Mouse (Mus musculus): Measurements from ENCODE around the gene L3mbtl2.
A peak's percentile ranks its signal among the peaks of the same experiment; 100 is the strongest.
"Not testable (repeated sequence)": the region's sequence is repeated elsewhere in the genome, so short reads cannot be mapped to it uniquely, and the experiment has no call there.

L3mbtl2 gene

DNA sequence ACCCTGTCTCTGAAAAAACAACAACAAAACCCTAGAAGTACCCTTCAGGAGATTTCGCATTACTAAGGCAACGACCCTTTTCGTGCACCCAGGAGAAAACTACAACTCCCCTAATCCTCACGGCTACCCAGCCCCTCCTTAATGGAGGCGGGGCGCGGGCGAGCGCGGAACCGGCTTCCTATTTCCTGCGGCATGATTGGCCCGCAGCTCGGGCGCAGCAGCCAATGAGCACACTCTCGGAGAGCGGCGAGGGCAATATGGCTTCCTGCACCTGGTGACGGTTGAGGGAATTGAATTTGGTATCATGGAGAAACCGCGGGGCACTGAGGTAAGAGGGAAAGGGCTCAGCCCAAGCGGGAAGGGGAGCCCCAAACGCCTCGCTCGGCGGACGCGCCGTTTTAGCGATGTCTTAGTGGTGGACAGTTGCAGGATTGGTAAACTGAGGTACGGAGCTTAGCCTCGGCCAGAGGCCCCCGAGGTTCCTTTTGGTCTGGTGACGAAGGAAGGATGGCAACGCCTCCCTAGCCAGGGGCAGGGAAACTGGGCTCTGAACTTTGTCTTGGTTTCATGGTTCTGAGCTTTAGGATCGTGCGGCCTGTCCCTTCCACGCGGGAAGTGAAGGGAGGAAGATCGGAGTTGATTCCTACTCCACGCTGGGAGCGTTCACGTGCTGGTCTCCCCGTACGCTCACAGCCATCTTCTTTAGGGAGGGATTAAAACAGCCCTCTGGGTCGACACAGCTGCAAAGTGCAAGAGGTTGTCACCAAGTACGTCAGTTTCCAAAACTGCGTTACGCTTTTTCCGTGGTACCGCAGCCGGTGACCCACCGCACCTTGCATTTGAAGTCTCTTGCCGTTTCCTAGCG lies at the start of gene L3mbtl2:
L3mbtl2 (plus strand) TSS at position 193 of the 865 bp plus-strand sequence.
- DNase-seq (ENCODE audit: low spot score in 2 of 2) = peak; percentile 87 to 90

DNA sequence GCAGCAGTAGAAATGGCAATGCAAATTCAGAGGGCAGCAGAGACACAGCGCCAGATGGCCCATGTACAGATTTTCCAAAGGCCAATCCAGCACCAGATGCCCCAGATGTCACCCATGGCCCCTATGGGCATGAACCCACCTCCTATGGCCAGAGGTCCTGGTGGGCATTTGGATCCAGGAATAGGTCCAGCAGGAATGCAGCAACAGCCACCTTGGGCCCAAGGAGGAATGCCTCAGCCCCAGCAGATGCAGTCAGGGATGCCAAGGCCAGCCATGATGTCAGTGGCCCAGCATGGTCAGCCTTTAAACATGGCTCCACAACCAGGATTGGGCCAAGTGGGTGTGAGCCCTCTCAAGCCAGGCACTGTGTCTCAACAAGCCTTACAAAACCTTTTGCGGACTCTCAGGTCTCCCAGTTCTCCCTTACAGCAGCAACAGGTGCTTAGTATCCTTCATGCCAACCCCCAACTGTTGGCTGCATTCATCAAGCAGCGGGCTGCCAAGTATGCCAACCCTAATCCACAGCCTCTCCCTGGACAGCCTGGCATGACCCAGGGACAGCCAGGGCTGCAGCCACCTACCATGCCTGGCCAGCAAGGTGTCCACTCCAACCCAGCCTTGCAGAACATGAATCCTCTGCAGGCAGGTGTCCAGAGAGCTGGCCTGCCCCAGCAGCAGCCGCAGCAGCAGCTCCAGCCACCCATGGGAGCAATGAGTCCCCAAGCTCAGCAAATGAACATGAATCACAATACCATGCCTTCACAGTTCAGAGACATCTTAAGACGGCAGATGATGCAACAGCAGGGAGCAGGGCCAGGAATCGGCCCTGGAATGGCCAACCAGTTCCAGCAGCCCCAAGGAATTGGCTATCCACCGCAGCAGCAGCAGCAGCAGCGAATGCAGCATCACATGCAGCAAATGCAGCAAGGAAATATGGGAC lies 13.9 kb upstream of the L3mbtl2 start:
- no peak for DNase-seq (ENCODE audit: low spot score in 2 of 2)

DNA sequence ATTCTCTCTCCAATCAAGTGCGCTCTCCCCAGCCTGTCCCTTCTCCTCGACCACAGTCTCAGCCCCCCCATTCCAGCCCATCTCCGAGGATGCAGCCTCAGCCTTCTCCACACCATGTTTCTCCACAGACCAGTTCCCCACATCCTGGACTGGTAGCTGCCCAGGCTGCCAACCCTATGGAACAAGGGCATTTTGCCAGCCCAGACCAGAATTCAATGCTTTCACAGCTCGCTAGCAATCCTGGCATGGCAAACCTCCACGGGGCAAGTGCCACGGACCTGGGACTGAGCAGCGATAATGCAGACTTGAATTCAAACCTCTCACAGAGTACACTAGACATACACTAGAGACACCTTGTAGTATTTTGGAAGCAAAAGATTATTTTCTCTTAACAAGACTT lies 13.1 kb upstream of the L3mbtl2 start:
- no peak for DNase-seq (ENCODE audit: low spot score in 2 of 2)

DNA sequence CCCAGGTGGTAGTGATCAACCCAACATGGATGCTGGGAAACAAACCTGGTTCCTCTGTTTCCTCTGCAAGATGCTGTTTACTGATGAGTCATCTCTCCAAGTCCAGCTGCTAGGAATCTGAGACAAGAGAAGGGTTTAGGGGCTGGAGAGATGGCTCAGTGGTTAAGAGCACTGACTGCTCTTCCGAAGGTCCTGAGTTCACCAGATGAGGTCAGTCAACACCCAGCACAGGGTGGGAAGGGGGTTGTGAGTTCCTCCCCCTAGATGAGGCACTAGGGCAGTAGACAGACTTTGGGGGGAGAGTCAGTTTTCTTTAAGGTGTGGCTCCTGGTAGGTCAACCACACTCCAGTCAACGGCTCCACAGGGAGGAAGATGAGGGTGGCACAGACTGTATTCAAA lies 2.0 kb upstream of the L3mbtl2 start:
- no peak for DNase-seq (ENCODE audit: low spot score in 2 of 2)

DNA sequence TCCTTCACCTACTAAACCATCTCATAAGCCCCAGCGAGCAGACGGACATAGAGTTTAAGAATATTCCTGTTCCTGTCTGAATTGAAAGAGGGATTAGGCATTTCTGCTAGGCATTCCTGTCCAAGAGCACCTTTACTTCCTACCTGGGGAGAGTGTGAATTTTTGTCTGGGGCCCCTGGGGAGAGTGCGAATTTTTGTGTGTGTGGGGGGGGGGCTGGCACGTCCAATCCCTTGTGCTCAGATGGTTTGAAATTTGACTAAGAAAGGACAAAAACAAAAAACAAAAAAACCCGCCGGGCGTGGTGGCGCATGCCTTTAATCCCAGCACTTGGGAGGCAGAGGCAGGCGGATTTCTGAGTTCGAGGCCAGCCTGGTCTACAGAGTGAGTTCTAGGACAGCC lies 408 bp upstream of the L3mbtl2 start:
- DNase-seq (ENCODE audit: low spot score in 2 of 2) = no peak

DNA sequence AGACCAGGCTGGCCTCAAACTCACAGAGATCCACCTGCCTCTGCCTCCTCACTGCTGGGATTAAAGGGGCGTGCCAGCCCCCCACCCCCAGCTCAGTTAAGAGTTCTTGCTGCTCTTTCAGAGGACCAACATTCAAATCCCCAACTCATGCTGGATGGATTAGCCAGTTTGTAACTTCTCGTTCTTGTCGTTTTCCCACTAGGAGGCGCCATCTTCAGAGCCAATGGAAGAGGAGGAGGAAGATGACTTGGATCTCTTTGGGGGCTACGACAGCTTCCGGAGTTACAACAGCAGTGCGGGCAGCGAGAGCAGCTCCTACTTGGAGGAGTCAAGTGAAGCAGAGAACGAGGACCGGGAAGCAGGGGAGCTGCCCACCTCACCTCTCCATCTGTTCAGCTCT lies 3.3 kb downstream of the L3mbtl2 start:
- no peak for DNase-seq (ENCODE audit: low spot score in 2 of 2)

DNA sequence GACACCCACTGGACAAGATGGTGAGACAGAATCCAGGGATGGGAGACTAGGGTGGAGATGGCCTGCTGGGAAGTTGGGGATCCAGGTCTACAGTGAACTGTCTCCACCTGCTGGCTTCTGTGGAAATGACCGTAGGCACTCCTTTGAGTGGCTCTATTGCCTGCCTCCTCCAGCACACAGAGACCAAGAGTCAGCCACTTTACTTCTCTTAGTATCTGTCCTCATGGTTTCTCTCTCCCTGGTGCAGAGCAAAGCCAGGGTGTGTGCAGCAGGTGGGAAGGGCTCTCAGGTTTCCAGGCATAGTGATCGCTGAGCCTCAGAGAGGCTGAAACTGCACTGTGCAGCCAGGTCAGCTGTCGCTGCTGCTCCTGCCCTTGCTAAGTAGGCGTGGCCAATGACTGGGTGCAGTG lies 6.5 kb downstream of the L3mbtl2 start:
- DNase-seq (ENCODE audit: low spot score in 2 of 2) = no peak

DNA sequence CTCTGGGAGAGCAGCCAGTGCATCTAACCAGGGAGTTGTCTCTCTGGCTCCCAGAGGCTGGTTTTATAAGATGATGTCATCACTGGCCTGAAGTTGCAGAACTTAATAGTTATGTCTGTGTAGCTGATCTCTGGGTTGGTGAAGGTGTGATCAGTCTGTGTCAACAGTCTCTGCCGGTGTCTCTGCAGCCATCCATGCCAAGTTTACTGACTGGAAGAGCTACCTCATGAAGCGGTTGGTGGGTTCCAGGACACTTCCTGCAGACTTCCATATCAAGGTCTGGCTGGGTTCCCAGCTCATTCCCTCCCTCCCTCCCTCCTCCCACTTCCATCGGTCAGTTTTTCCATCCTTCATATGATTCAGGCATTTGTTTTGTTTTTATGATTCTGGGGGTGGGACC lies 12.9 kb downstream of the L3mbtl2 start:
- DNase-seq (ENCODE audit: low spot score in 2 of 2) = no peak

DNA sequence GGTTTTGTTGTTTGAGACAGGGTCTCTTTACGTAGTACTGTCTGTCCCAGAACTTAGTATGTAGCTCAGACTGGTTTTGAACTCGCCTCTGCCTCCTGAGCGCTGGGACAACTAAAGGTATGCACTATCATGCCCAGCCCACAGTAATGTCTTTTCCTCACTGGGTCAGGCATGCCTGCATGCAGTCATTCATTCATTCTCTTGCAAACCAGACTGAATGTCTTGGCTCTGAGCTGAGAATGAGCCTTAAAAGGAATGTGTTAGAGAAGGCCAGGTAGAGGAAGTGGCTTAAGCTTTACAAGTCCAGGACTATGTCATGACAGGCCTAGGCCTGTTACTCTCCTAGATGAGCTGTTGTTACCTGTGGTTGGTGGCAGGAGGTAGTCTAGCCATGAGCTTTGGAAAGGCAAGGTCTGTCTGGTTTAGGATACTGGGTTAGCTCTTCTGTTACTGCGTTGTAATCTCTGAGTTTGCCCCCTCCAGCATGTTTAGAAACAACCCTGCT lies 16.7 kb downstream of the L3mbtl2 start:
- DNase-seq (ENCODE audit: low spot score in 2 of 2) = no peak

DNA sequence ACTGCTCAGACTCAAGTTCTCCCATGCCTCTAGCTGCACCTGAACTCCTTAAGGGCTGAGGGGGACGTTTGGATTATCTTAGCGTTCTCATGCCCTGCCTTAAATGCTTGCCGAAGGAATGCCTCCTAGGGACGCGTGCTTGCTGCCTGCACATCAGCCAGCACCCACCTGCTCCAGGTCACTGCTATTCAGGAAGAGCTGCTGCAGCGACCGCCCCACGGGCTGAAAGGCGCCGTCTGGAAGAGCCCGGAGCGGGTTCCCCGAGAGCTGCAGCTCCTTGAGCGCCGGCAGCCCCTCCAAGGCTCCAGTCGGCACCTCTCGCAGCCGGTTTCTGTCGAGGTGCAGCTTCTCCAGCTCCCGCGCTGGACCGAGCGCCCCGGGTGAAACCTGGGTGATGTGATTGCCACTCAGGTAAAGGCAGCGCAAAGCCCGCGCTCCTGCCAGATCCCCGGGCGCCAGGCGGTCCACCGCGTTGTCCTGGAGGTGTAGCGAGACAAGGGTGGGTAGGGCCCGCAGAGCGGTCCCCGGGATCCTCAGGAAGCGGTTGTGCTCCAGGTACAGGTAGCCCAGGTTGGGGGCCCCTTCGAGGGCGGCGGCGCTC lies 29.8 kb downstream of the L3mbtl2 start:
- DNase-seq (ENCODE audit: low spot score in 2 of 2) = peak in 1 of 2 experiments; percentile 22

DNA sequence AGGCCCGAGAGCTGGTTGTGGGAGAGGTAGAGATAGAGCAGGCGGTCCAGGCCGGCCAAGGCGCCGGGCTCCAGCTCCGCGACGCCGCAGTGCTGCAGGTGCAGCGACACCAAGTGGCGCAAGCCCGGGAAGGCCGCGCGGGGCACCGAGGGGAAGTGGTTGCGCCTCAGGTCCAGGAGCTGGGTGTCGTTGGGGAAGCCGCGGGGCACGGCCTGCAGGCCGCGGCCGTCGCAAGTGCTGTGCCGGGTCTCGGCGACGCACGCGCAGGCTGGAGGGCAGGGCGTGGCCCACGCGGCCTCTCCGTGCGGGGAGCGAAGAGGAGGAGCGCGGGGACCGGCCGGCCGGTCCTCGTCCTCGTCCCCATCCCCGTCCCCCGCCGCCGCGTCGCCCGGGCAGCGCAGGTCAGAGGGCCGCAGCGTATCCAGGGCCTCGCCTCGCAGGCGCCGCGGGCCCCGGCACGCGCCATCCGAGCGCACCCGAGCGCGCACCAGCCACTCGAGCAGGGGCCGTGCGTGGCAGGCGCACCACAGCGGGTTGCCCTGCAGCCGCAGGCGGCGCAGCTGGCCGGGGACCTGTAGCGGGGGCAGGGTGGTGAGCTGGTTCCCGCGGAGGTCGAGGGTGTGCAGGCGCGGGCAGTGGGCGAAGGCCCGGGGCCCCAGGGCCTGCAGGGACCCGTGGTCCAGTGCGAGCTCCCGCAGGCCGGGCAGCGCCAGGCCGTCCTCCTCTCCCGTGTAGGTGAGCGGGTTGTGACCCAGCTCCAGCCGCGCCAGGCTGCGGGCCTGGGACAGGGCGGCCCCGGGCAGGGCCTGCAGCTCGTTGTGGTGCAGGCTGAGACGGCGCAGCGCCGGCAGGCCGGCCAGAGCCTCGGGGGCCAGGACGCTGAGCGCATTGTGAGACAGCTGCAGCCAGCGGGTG lies 30.5 kb downstream of the L3mbtl2 start:
- peak; percentile 56 to 80 for DNase-seq (ENCODE audit: low spot score in 2 of 2)

DNA sequence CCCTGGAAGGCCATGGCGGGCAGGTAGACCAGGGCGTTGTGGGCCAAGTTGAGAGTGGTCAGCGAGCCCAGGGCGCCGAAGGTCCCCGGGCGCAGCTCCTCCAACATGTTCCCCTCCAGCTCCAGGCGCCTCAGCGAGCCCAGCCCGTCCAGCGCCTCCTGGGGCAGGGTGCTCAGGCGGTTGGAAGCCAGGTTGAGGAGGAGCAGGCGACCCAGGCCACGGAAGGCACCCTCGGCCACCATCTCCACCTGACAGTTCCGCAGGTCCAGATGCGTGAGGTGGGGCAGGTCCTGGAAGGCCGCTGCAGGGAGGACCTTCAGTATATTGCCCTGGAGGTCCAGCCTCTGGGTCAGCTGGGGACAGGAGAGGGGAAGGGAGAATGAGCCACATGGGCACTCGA lies 31.2 kb downstream of the L3mbtl2 start:
- DNase-seq (ENCODE audit: low spot score in 2 of 2) = no peak

DNA sequence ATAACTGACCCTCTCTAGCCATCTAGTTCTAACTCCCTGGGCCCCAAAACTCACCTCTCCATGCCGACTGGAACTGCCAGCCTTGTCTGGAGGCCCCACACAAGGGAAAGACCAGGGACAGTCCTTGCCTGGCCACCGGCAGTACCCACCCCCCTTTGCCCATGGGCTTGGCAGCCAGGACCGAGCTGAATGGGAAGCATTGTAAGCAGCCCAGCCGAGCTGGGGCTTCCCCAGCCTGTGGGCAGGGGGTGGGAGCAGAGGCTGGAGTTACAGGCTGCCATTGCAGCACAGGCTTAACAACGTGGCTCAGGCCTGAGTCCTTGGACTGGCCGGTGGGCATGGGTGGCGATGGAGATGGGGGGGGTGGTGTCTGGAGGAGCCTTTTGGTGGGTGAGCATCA lies 33.5 kb downstream of the L3mbtl2 start, which contains the start of gene Chadl:
Chadl (minus strand) TSS at position 113 of the 400 bp plus-strand sequence.
- peak; percentile 57 to 70 for DNase-seq (ENCODE audit: low spot score in 2 of 2)

DNA sequence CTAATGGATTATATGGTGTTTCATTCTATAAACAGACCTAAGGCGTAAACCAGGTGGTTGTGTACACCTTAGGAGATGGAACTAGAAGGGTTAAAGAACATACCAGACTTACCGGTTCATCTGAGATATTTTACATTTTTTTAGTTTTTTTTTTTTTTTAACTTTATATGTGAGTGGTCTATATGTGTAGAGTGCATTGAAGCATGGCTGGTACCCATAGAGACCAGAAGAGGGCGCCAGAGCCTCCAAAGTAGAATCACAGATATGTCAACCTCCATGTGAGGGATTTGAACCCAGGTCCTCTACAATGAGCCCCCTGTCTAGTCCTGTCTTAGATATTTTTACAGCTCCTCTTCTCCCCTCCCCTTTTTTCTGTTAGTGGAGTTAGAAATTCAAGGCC lies 34.2 kb downstream of the L3mbtl2 start:
- DNase-seq (ENCODE audit: low spot score in 2 of 2) = no peak

DNA sequence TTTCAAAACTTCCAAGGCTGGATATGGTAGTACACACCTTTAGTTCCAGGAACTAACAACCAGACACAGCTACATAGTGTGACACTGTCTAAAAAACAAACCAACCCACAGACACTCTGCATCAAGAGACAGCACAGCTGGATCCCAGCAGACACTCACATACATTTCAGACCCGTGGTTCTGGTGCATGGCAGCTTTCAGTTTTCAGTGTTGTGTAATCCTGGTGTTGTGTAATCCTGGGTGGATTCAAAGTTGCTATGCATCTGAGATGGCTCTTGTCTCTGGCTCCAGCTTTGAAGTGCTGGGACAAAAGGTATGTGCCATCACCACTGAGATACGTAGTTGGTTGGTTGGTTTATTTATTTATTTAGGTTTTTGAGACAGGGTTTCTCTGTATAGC lies 34.8 kb downstream of the L3mbtl2 start:
- DNase-seq (ENCODE audit: low spot score in 2 of 2) = no peak

DNA sequence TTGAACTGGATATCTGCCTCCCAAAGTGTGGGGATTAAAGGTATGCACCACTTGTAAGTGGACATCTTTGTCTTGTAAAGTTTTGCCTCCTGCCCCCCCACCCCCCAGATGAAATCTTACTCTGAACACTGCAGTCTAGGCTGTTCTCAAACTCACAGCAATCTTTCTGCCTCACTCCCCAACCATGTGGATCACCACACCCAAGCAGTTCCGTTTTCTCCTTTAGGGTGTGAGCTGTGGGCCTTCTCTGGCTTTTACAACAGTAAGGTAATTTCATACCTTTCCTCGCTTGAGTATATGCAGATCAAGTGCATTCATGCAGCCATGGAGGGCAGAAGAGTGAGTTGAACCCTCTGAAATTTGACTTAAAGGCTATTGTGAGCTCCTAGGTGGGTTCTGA lies 36.5 kb downstream of the L3mbtl2 start:
- DNase-seq (ENCODE audit: low spot score in 2 of 2) = no peak

DNA sequence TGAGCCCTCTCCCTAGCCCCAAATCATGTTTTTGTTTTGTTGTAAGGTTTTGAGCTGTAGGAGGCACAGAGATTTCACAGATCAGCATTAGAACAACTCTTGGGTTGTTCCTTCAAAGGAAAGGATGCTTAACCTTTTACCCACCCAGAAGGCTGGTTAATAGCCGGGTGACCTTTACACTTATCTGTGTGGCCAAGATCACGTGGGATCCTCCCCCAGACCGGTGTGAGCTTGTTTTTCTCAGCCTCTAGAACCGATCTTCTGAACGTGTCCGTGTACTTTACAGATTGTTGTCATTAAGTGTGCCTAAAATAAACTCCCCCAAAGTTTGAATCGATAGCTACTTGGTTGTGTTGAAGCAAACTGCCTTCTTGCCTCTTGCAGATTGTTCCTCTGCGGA lies 36.9 kb downstream of the L3mbtl2 start:
- DNase-seq (ENCODE audit: low spot score in 2 of 2) = no peak

DNA sequence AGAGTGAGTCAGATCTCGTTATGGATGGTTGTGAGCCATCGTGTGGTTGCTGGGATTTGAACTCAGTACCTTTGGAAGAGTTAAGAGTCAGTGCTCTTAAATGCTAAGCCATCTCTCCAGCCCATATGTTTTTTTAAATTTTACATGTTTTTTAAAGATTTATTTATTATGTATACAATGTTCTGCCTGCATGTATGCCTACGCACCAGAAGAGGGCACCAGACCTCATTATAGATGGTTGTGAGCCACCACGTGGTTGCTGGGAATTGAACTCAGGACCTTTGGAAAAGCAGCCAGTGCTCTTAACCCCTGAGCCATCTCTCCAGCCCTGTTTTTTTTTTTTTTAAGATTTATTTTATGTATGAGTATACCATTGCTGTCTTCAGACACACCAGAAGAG lies 37.7 kb downstream of the L3mbtl2 start:
- DNase-seq (ENCODE audit: low spot score in 2 of 2) = not testable (repeated sequence)

DNA sequence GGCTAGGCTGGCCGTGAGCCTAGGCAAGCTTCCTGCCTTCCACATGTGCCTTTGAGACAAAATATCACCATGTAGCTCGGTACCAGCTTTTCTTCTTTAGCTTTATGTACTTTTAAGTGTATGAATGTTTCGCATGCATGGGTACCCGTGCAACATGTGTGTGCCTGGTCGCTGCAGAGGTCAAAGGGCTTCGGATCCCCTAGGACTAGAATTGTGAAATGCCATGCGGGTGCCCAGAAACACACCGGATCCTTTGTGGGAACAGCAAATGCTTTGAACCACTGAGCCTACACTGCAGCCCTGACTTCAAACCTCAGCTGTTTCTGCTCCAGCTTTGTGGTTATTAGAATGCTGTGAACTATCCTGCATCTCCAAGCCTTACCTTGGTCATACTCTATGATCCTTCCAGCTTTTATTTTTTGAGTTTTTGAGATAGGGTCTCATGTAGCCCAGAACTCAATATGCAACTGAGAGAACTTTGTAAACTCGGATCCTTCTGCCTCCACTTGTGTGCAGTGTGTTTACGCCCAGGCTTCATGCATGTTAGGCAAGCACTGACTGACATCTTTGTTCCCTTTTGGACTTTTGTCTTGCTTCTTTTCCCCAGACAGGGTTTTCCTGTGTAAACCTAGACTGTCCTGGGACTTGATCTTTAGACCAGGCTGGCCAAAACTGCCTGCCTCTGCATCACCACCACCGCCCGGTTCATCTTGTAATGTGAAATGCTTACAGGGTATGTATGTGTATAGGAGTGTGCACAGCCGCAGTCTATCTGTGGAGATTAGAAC lies 38.8 kb downstream of the L3mbtl2 start:
- DNase-seq (ENCODE audit: low spot score in 2 of 2) = no peak

DNA sequence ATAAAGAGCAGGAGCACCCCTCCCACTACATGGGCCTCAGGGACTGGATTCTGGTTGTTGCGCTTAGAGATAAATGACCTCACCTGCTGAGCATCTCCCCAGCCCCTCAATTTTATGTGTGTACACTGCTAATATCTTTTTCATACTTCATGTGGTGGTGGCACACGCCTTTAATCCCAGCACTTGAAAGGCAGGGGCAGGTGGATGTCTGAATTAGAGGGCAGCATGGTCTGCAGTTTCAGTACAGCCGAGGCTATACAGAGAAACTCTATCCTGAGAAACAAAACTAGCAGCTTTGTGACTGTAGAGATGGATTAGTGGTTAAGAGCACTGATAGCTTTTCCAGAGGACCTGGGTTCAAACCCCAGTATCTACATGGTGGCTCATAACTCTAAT lies 39.4 kb downstream of the L3mbtl2 start:
- DNase-seq (ENCODE audit: low spot score in 2 of 2) = no peak

Measured in frontal cortex, postnatal 10 days (tissue).